Mouse (Mus musculus) CH12.LX (cell line): ENCODE measurements around the gene Aurkb.

Source experiments
- CTCF ChIP-seq, 2 experiments: IDR thresholded peaks in 1 of 2; conservative IDR thresholded peaks in 1 of 2; 2 replicates each; pipeline ENCODE4 v1.5.1; 2011 to 2012; ENCODE audit warnings: low read depth in 2 of 2, low read length in 2 of 2, improper control_type of control experiment in 1 of 2, inconsistent platforms in 1 of 2, mild to moderate bottlenecking in 1 of 2, moderate library complexity in 1 of 2
- EP300 ChIP-seq: IDR thresholded peaks from 2 replicates; pipeline ENCODE4 v1.6.1; 2011; ENCODE audit warnings: low read length, improper control_type of control experiment
- HCFC1 ChIP-seq: IDR thresholded peaks from 2 replicates; pipeline ENCODE4 v1.6.1; 2012; ENCODE audit warnings: low read depth, mild to moderate bottlenecking, inconsistent platforms, low read length, improper control_type of control experiment
- JUND ChIP-seq: conservative IDR thresholded peaks from 2 replicates; pipeline ENCODE4 v1.6.1; 2011; ENCODE audit warnings: low read depth, low read length, improper control_type of control experiment
- MXI1 ChIP-seq: IDR thresholded peaks from 2 replicates; pipeline ENCODE4 v1.6.1; 2011; ENCODE audit warnings: mild to moderate bottlenecking, low read depth, low read length, improper control_type of control experiment
- POLR2A ChIP-seq: IDR thresholded peaks from 2 replicates; pipeline ENCODE4 v1.6.1; 2011; ENCODE audit warnings: low read depth, mild to moderate bottlenecking, improper control_type of control experiment, low read length
- TCF12 ChIP-seq: IDR thresholded peaks from 2 replicates; pipeline ENCODE4 v1.6.1; 2014; ENCODE audit warnings: low read depth, mild to moderate bottlenecking, inconsistent platforms, low read length, improper control_type of control experiment
- ZMIZ1 ChIP-seq: IDR thresholded peaks from 2 replicates; pipeline ENCODE4 v1.6.1; 2012; ENCODE audit warnings: low read depth, mild to moderate bottlenecking, inconsistent platforms, low read length, improper control_type of control experiment
- ZNF384 ChIP-seq: IDR thresholded peaks from 2 replicates; pipeline ENCODE4 v1.6.1; 2012; ENCODE audit warnings: low read depth, low read length, improper control_type of control experiment, inconsistent platforms

GRCm38 (mm10) chr11:69016755-69017154 is 28.7 kb upstream of the Aurkb start:
- no peak for TF ChIP-seq POLR2A
- no peak for TF ChIP-seq CTCF (conservative IDR thresholded peaks at IDR 0.05 in 1 of 2, IDR thresholded peaks at IDR 0.05 in 1 of 2; ENCODE audit: low read depth in 2 of 2, low read length in 2 of 2)
- TF ChIP-seq JUND, result no peak
- TF ChIP-seq HCFC1, result no peak
- no peak for TF ChIP-seq ZMIZ1
- TF ChIP-seq MXI1, result no peak
- no peak for TF ChIP-seq EP300
- no peak for TF ChIP-seq TCF12
- no peak for TF ChIP-seq ZNF384
